20 mouse cellular contexts compared by ENCODE assay signal in genomic region chr8:94258881-94259280, GRCm38 (mm10).
"Had no signal": no experiment of that assay in that cellular context is flagged by ENCODE, and none has a peak within 500 bp of the region (broad histone marks: within the 10 kb centered on the region; RNA-seq: fewer than 3 reads in every experiment).

No protein-coding gene starts in this region.

- H3K9ac ChIP-seq: forebrain, postnatal 0 days; heart, embryonic 12.5 days; hindbrain, embryonic 13.5 days; hindbrain, embryonic 15.5 days; limb, embryonic 13.5 days; limb, embryonic 15.5 days had no signal

- H3K4me3 ChIP-seq: heart, embryonic 10.5 days; heart, embryonic 12.5 days; hindbrain, embryonic 13.5 days; hindbrain, embryonic 15.5 days; layer of hippocampus, adult 2 months; limb, embryonic 13.5 days; limb, embryonic 15.5 days had no signal

- H3K27ac ChIP-seq: heart, embryonic 10.5 days; hindbrain, embryonic 13.5 days; hindbrain, embryonic 15.5 days; hindbrain, postnatal 0 days; layer of hippocampus, adult 2 months; limb, embryonic 13.5 days; limb, embryonic 15.5 days had no signal

- H3K36me3 ChIP-seq: heart, embryonic 10.5 days; heart, embryonic 12.5 days; hindbrain, embryonic 13.5 days; hindbrain, embryonic 15.5 days; limb, embryonic 13.5 days; limb, embryonic 15.5 days had no signal

- ATAC-seq: forebrain, postnatal 0 days; hindbrain, postnatal 0 days; intestine, embryonic 16.5 days had no signal

- DNase-seq: forebrain, postnatal 0 days; gastrocnemius, postnatal 14 days; gastrocnemius, postnatal 36 days; heart, adult 18-20 months; heart, postnatal 10 days; kidney, adult 11 months; kidney, adult 2 months; kidney, postnatal 10 days; kidney, postnatal 25 days; kidney, postnatal 4 days; left cerebral cortex, postnatal 4 days had no signal

- H3K4me1 ChIP-seq: heart, embryonic 10.5 days; hindbrain, embryonic 13.5 days; hindbrain, embryonic 15.5 days; limb, embryonic 13.5 days; limb, embryonic 15.5 days had no signal

- H3K9me3 ChIP-seq: heart, embryonic 10.5 days; heart, embryonic 12.5 days; hindbrain, embryonic 13.5 days; hindbrain, embryonic 15.5 days; limb, embryonic 13.5 days; limb, embryonic 15.5 days had no signal

- H3K27me3 ChIP-seq: heart, embryonic 12.5 days; hindbrain, embryonic 13.5 days; hindbrain, embryonic 15.5 days; limb, embryonic 13.5 days; limb, embryonic 15.5 days had no signal

- H3K4me2 ChIP-seq: heart, embryonic 12.5 days; hindbrain, embryonic 13.5 days; hindbrain, embryonic 15.5 days; limb, embryonic 13.5 days; limb, embryonic 15.5 days had no signal
